Mouse (Mus musculus) adrenal gland, postnatal 4 days (tissue): ENCODE measurements around the gene Telo2. TPM values are rescaled to one million over a fixed set of nuclear protein-coding genes. Genes with fewer than 3 reads are reported as not detected.
A peak's percentile ranks its signal among the peaks of the same experiment; 100 is the strongest.
"Not testable (repeated sequence)": the region's sequence is repeated elsewhere in the genome, so short reads cannot be mapped to it uniquely, and the experiment has no call there.

Source experiments
- DNase-seq, 2 experiments: peaks; one replicate each; pipeline ENCODE4 v3.0.0; 2021 to 2022; ENCODE audit warnings: low spot score in 2 of 2, mixed read lengths in 2 of 2
- long read RNA-seq, 2 experiments: library from polyadenylated mRNA; stranded (forward); transcript quantifications; one replicate each; pipeline ENCODE4 v2.0.0; 2021
- total RNA-seq, 2 experiments: library from RNA; stranded (reverse); gene quantifications; 2 replicates each; pipeline ENCODE4 v1.2.3; 2021

Telo2 gene
- total RNA-seq, result 10 to 100 TPM; 30.3 to 35.1 TPM
- long read RNA-seq, experiment 1, transcript Telo2-202 (21 exons, 3,530 nt), result major isoform, 12 of 24 reads
- long read RNA-seq, experiment 1, partial matches to known transcripts, result 2 of 24 reads
- long read RNA-seq, experiment 1, other reads (novel, unspliced or antisense), result 8 of 24 reads
- long read RNA-seq, experiment 2, transcript Telo2-202 (21 exons, 3,530 nt), result major isoform, 18 of 47 reads
- long read RNA-seq, experiment 2, partial matches to known transcripts, result 4 of 47 reads
- long read RNA-seq, experiment 2, other reads (novel, unspliced or antisense), result 17 of 47 reads

DNA sequence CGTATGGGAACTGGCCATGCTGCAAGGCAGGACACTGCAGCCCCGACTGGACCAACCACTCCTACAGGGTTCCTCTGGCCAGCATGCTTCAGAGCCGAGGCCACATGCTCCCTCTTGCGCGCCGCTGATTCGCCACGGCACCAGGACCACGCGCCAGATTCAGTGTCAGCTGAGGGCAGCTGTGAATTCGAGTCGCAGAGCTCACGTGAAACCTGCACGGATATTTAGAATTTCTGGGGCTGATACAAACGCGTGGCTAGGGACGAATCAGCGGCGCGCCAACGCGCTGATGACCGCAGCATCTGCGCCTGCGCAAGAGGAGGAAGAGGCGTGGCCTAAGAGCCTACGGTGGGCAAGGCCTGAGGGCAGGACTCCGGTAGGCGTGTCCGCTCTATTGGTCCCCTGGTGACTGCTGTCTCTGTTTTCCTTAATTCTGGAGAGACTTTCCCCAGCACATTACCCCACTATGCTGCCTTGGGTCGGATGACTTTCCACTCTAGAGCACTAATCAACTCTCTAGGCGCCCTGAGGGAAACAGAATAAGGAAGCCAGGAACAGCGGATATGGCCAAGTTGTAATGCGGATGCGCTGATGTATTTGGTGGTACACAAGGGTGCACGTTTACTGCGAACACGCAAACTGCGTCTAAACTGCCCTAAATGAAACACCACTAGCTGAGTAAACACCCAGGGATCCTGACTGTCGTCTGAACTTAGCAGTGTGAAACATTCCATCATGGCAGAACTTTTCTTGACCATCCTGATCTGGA is at the start of gene Telo2:
Gene Telo2, minus strand, starts transcription at position 304 of the 769 bp plus-strand sequence.
- peak; percentile 83 to 86 for DNase-seq

DNA sequence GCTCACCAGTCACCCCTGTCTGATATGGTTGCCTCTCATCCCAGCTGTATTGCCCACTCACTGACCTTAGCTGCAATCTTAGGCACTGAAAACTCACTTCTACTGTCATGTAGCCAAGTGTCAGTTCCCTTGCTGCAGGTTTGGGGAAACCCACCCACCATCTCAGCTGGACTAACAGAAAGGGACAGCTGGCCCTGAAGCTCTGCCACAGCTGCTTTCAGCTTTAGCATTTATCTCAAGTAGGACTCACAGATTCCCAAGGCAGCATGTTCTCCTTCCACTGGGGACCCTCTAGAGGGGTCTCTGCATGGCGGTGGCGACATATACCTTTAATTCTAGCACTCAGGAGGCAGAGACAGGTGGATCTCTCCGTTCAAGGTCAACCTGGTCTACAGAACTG is 49.0 kb upstream of the Telo2 start:
- no peak for DNase-seq

DNA sequence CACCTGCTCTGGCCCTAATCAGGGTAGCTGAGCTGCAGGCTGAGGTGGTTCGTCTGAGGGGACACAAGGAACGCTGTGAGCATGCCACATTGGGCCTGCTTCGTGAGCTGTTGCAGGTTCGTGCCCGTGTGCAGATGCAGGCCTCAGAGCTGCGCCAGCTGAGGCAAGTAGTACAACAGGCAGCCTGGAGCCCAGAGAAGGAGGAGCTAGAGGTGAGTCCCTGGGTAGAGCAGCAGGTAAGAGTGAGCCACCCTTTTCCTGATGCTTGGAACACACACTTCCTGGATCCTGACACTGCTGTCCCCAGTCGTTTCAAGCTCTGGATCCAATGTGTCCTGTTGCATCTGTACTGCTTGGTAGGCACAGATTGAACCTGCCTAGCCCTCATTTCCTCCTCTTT is 47.6 kb upstream of the Telo2 start:
- DNase-seq, result no peak

DNA sequence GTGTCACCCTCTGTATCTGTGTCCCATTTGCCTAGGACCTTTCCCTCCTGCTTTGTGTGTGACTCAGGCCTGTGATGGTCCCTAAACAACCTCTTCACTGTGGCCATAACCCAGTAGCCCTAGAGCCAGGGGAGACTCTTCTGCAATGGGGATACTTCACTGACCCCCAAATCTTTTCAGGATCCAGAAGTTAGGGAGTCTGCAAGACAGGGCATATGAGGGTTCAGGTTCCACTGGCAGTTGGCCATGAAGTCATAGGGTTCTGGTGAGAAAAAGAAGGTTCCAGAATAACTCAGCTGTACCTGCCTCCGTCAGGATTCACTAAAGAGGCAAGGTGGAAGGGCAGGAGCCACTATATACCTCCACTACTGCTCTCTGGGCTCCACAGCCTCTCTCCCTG is 46.4 kb upstream of the Telo2 start, which contains the start of gene Ccdc154:
Gene Ccdc154, plus strand, starts transcription at position 301 of the 400 bp plus-strand sequence.
- no peak for DNase-seq

DNA sequence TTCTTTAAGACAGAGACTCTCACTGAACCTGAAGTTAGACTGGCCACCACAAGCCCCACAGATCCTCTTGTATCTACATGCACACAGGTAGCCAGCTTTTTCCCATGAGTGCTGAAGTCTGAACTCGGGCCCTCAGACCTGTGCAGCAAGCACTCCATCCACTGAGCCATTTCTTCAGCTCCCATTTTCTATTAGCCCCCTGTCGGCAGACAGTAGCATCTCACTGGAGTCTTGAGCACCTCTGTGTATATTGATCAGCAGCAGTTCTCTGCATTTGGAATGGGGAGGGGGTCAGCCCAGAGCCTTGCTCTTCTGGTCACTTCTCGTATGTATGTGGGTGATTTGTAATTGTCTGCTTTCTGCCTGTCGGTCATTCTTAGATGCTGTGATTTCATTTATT is 24.2 kb upstream of the Telo2 start:
- DNase-seq, result no peak

DNA sequence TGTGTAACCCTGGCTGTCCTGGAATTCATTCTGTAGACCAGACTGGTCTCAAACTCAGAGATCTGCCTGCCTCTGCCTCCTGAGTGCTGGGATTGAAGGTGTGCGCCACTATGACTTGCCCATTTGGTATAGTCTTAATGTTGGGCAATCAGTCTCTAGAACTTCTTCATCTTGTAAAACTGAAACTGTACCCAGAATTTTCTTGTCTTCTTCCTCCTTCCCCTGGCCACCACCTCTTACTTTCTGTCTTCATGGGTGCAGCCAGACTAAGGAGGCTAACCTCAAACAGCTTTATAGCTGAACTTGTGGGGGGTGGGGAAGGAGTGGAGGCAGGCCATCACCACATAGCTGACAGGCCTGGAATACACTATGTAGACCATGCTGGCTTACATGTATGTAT is 23.0 kb upstream of the Telo2 start:
- no peak for DNase-seq

DNA sequence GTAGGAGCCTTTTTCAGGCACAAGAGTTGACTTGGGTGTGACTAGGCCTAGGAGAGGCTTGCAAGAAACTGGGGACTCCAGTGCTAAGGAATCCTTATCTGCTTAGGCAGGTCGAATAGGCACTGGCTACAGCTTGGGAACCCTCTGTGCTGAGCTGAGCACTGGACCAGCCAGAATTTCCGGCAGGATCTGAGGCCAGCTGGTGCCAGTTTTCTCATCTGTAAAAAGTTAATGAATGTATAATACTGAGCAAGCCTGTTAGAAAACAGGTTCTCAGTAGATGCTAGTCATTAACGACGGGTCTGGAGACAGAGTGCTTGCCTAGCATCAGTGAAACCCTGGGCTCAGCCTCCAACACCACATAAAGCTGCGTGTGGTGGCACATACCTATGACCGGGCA is 19.9 kb upstream of the Telo2 start:
- no peak for DNase-seq

DNA sequence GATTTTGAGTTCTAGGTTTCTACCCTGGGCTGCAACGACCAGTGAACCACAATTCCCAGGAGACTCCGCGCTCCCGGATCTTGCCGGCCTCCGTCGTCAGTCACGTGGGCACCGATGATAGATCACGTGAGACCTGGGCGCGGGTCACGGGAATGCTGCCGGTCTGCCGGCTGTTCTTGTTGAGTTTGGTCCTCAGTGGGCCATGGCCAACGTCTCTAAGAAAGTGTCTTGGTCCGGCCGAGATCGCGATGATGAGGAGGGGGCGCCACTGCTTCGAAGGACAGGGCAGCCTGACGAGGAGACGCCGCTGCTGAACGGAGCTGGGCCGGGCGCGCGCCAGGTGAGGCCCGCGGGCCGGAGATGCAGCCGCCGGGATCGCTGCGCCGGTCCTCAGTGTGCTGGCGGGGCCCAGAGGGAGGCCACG is 17.5 kb upstream of the Telo2 start, which contains the start of gene Clcn7:
Gene Clcn7, plus strand, starts transcription at position 117 of the 424 bp plus-strand sequence.
- peak; percentile 79 to 85 for DNase-seq

DNA sequence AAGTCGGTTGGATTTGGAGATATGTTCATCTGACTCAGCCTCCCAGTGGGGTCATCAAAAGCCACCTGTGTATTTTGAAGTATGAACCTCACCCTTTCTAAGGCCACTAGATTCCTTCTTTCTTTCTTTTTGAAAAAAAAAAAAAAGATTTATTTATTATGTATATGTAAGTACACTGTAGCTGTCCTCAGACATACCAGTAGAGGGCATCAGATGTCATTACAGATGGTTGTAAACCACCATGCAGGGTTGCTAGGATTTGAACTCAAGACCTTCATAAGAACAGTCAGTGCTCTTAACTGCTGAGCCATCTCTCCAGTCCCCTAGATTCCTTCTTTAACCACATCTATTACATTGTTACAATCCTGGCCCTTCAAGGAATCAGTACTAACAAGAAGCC is 14.3 kb upstream of the Telo2 start:
- DNase-seq, result no peak

DNA sequence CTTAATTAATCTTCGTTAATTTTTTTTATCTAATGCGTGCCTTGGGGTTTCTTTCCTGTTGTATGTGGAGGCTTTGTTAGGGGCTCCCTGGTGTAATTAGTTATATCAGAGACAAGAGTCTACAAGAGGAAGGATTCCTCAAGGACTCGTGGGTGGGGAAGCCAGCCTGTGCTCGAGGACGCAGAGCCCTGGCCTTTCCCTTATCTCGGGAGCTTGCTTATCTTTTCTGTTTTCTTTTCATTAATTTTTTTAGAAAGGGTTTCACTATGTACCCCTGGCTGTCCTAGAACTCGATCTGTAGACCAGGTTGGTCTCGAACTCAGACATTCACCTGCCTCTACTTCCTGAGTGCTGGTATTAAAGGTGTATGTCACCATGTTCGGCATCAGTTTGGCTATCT is 11.9 kb upstream of the Telo2 start:
- DNase-seq, result no peak

DNA sequence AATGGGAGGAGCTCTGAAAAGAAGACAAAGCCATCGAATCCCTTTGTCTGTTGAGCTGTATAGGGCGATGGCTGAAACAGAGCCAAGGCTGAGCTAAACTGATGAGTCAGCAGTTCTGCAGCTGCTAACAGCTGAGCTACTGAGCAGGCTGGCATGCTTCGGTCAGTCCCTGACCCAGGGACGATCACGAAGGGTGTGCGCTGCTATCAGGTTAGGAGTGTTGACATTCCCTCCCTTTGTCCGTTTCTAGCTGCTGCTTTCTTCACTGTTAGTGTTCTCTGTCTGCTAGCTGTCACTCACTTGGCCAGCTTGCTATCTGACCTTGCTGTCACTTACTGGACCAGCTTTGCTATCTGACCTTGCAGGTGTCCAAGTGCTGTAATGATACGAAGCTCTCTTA is 11.3 kb upstream of the Telo2 start:
- DNase-seq, result no peak

DNA sequence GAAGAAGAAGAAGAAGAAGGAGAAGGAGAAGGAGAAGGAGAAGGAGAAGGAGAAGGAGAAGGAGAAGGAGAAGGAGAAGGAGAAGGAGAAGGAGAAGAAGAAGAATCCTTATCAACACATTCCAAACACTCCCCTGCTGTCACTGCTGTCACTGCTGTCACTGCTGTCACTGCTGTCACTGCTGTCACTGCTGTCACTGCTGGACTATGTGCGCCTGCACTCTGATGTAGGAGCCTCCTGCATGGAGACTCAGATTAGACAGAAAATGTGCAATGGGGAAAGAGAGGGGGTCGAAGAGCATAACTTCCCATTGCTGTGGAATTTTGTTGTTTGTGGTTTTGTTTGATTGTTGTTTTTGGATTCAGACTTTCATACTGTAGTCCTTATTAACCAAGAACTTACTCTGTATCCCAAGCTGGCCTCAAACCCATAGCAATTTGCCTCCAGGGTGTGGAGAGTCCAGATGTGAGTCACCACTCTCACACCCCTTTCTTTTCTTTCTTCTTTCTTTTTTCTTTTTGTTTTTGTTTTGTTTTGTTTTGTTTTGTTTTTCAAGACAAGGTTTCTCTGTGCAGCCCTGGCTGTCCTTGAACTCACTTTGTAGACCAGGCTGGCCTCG is 9.8 kb upstream of the Telo2 start:
- DNase-seq, result not testable (repeated sequence)

DNA sequence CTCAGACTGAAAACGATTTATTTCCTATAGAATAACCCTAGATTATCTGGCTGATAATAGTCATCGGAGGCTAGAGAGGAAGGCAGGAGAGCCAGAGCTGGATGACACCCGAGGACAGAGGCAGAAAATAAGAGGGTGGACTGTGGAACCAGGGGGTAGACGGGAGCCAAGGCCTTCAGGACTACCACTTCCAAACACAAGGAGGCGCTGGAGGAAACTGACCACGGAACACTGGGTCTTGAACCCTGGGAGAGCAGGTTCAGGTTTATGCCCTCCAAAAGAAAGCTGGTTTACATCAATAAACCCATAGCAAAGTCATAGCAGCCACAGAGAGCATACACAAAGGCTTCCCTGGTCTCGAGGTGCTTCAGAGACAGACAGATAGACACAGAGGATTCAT is 8.2 kb upstream of the Telo2 start:
- no peak for DNase-seq

DNA sequence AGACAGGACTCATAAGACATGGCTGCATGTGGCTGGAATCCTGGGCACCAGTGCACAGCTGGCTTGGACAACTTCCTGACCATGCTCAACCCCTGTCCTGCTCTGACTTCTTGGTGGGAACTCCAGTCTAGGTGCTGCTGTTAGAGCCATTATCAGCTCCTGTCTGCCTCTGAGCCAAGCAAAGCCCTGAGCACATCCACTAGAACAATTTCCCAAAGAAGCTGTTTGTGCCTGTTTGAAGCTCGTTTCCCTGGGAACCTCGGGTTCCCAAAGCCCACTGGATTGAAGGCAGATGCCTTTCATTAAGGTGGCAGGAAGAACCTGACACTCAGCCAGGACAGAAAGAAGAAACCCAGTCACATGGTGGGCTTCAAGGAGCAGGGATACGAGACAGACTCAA is 4.6 kb upstream of the Telo2 start, which contains the start of gene Ptx4:
Gene Ptx4, plus strand, starts transcription at position 355 of the 400 bp plus-strand sequence.
- DNase-seq, result no peak

DNA sequence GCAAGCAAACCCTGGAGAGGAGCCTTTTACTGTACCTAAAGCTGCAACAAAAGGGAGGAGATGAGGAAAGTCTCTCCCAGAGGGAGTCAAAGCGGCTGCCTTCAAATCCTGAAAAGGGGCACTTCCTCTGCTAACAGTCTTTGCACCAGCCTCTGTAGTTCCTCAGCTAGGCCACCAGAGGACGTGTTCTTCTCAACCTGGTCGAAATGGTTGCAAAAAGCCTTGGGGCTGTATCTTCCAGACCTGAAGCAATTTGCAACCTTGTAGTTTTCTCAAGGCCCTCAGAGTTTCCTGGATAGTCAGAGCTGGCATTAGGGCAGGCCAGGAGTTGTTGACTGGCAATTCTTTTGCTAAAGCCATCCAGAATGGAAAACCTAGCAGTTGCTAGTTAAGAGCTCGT is 1.5 kb upstream of the Telo2 start:
- peak in 1 of 2 experiments; percentile 25 for DNase-seq

DNA sequence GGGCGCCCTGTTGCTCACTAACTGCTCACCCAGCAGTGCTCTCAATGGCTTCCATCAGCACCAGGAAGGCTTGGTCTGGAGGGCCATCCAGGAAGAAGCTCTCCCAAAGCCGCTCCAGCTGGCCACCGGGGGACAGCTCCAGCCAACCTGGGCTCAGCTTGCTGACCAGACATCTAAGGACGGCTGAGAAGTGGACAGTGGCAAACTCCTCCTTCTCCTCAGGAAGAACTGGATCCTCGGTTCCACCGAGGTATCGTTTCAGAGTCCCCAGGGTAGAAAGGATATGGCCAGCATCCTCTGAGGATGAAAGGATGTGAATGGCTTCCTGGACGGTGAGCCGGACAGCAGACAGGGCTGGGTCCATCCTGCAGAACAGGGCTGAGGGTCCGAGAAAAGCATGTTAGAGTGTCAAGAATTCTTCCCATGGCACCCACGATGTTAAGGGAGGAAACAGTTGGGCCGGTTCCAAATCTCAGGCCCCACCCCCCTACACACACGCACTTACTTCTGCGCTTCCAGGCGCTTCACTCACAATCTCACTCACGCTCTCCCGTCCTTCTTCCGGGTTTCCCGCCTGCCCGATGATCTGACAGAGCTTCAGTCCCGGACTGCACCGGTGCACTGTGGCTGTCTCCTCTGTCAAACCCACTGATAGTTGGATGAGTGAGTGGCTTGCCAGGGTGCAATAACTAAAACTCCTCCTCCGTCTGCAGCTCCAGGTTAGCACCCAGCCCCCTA is 690 bp downstream of the Telo2 start:
- DNase-seq, result no peak

DNA sequence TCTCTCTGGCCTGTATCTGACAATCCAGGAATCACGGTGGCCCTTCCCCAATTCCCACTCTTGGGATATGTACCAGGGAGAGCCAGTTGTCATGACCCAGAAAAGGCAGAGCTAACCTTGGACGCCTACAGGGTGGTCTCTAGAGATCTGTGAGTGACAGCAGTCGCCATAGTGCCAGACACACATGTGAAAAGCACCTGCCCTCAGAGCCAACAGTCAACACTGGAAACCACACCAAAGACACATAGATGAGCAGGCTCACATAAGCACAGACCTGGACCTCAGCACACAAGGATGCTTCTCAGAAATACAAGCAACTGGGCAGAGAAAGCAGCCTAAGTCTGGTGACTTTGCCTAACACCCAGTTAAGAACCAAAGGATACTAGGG is 3.4 kb downstream of the Telo2 start:
- no peak for DNase-seq

DNA sequence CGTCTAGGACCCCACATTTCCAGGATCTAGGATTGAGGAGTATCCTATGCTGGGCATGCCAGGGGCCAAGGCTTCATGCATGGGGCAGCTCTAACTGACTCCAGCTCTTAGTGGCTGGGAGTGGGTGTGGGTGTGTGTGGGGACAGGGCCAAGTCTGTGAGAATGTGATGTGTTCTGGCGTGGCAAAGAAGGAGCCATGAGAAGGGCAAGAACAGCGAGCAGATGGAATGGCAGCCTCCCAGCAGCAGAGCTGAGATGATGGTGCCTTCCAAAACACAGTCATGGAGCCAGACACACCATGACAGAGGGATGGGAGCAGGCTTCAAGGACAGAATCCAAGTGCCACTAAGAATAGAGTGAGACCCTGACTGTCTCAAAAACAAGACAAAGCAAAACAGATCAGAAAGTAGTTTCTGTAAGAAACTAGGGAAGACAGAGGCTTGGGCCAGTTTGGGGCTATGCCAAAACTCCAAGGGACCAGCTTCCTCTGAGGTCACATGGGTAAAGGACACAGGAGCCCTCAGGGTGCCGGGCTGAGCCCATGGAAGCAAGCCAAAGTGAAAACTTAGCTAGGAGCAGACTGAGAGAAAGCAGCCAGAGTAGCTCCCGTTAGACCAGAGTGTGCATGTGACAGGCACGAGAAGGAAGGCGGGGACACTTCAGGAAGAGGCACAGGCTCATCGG is 3.9 kb downstream of the Telo2 start:
- DNase-seq, result peak in 1 of 2 experiments; percentile 14

DNA sequence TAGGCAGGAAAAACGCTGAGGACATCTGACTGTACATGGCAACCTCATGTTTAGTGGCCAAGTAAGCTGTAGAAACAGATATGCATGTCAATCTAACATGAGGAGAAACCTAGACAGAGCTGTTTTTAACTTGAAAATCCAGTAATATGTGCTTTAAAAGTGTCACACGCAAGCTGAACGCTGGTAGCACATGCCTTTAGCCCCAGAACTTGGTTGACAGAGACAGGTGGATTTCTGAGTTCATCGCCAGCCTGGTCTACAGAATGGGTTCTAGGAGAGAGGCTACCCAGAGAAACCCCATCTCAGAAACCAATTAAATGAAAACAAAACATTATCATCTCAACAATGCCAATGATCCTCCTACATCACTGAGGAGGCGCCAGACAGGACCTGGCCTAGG is 4.5 kb downstream of the Telo2 start:
- DNase-seq, result no peak

DNA sequence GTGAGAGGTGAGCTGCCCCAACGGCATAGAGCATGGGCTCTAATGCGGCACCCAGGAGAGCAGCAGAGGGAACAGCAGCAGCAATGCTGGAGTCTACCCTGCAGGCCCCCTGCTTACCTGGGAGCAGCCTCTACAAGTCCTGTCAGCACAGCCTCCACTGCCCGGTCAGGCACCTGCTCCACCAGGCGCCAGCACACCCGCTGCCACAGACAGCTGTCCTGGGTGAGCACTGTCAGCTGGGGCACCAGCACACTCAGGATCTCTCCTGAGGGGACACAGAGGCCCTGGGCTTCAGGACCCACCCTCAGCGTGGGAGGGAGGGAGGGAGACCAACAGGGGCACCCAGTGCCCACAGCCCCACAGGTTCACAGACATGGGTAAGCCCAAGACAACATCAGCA is 5.2 kb downstream of the Telo2 start:
- DNase-seq, result no peak

DNA sequence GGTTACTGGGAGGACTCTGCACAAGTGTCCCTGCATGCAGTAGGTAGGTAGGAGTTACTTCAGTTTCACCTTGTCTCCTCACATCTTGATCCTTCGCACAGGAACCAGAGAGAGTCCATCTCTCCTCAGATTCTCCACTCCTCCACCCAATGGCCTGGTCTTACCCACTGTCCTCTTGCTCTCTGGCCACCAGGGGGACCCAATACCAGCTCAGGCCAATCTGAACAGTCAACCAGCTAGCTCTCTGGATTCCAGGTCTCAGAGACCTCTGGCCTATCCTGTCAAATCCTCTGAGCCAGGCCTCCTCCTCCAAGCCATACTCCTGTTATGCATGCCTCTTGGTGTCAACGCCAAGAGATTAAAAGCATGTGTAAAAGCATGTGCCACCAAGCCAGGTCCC is 6.2 kb downstream of the Telo2 start:
- DNase-seq, result no peak
